Comparison of ENCODE assay signal across 26 mouse cellular contexts in the genomic region with DNA sequence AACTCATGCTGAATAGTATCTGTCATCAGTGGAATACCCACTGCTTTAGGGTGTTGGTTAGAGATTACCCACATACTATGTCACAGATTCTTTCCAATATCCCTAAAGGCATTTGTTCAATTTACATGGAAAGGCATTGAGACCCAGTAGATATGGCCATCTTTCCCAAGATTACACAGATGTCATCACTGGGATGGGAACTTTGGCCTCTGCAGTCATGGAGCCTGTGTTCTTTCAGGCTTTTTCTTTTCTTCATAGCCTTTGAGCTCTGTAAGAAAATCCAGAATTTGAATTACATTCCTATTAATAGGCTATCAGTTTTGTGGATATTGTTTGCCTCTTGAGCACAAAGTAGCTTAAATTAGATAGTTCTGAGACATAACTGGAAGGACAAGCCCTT. TPM values are rescaled to one million over a fixed set of nuclear protein-coding genes. Genes with fewer than 3 reads are reported as not detected.
A peak's percentile ranks its signal among the peaks of the same experiment; 100 is the strongest.
DNase-seq lines count a peak whose midpoint lies in the region; ATAC-seq and TF ChIP-seq lines count a peak whose summit lies in the region.
"Had no signal": no experiment of that assay in that cellular context is flagged by ENCODE, and none has a peak within 500 bp of the region (broad histone marks: within the 10 kb centered on the region; RNA-seq: fewer than 3 reads in every experiment).

No protein-coding gene starts in this region.

- no peaks in the 10 kb centered on the region for H3K27me3 ChIP-seq in intestine, embryonic 15.5 days (replicated peaks)
- no peaks in the 10 kb centered on the region for H3K27me3 ChIP-seq in intestine, embryonic 16.5 days (replicated peaks; ENCODE audit: control insufficient read depth, insufficient read depth, low read length)
- H3K27me3 ChIP-seq in kidney, postnatal 0 days (ENCODE audit: insufficient read depth, low read length), result no peaks in the 10 kb centered on the region
- no peaks in the 10 kb centered on the region for H3K27me3 ChIP-seq in lung, embryonic 15.5 days
- no peaks in the 10 kb centered on the region for H3K27me3 ChIP-seq in stomach, embryonic 16.5 days (ENCODE audit: control insufficient read depth, insufficient read depth, low read length)
- H3K27me3 ChIP-seq: heart, embryonic 12.5 days; hindbrain, embryonic 13.5 days; limb, embryonic 12.5 days; liver, embryonic 13.5 days; neural tube, embryonic 12.5 days had no signal

- H3K9ac ChIP-seq in intestine, embryonic 15.5 days, result no peak overlapping the region
- no peak overlapping the region for H3K9ac ChIP-seq in intestine, embryonic 16.5 days (ENCODE audit: low read depth, low read length)
- H3K9ac ChIP-seq in kidney, postnatal 0 days (ENCODE audit: low read depth, low read length), result no peak overlapping the region
- H3K9ac ChIP-seq in lung, embryonic 15.5 days, result no peak overlapping the region
- no peak overlapping the region for H3K9ac ChIP-seq in stomach, embryonic 16.5 days (ENCODE audit: low read length)
- H3K9ac ChIP-seq: heart, embryonic 12.5 days; hindbrain, embryonic 13.5 days; limb, embryonic 12.5 days; liver, embryonic 13.5 days; neural tube, embryonic 12.5 days had no signal

- H3K4me2 ChIP-seq in intestine, embryonic 15.5 days (replicated peaks), result no peak overlapping the region
- H3K4me2 ChIP-seq in intestine, embryonic 16.5 days (ENCODE audit: low read depth, low read length), result no peak overlapping the region
- H3K4me2 ChIP-seq in kidney, postnatal 0 days (ENCODE audit: low read length), result no peak overlapping the region
- H3K4me2 ChIP-seq in lung, embryonic 15.5 days, result no peak overlapping the region
- H3K4me2 ChIP-seq in stomach, embryonic 16.5 days (ENCODE audit: low read depth, low read length), result no peak overlapping the region
- H3K4me2 ChIP-seq: heart, embryonic 12.5 days; hindbrain, embryonic 13.5 days; limb, embryonic 12.5 days; liver, embryonic 13.5 days; midbrain, embryonic 11.5 days; neural tube, embryonic 12.5 days had no signal

- H3K27ac ChIP-seq in intestine, embryonic 15.5 days, result no peak overlapping the region
- H3K27ac ChIP-seq in intestine, embryonic 16.5 days (ENCODE audit: low read length), result no peak overlapping the region
- H3K27ac ChIP-seq in kidney, postnatal 0 days, result peak overlapping the region; percentile 70; the same call in 1 of the 2 replicates
- H3K27ac ChIP-seq in lung, embryonic 15.5 days, result peak overlapping the region; percentile 58
- peak overlapping the region; percentile 55 for H3K27ac ChIP-seq in stomach, embryonic 16.5 days (ENCODE audit: low read length)
- H3K27ac ChIP-seq: gastrocnemius, adult 2 months; heart, adult 2 months; hindbrain, embryonic 13.5 days; limb, embryonic 12.5 days; liver, embryonic 13.5 days; neural tube, embryonic 12.5 days had no signal

- no peak for DNase-seq in kidney, postnatal 0 days (ENCODE audit: low spot score)
- no peak for DNase-seq in kidney, postnatal 14 days
- no peak for DNase-seq in lung, postnatal 4 days
- DNase-seq in right cerebral cortex, postnatal 4 days, result no peak
- DNase-seq: adrenal gland, adult 8-10 months; cerebellum, adult 2 months; cerebellum, postnatal 14 days; gastrocnemius, adult 2 months; liver, embryonic 13.5 days; lung, postnatal 10 days; right cerebral cortex, adult 18-20 months; thymus, adult 2 months; thymus, postnatal 36 days had no signal

- H3K9me3 ChIP-seq in intestine, embryonic 15.5 days, result no peaks in the 10 kb centered on the region
- no peaks in the 10 kb centered on the region for H3K9me3 ChIP-seq in intestine, embryonic 16.5 days (ENCODE audit: control insufficient read depth, low read length)
- no peaks in the 10 kb centered on the region for H3K9me3 ChIP-seq in kidney, postnatal 0 days (replicated peaks; ENCODE audit: low read length)
- no peaks in the 10 kb centered on the region for H3K9me3 ChIP-seq in lung, embryonic 15.5 days
- H3K9me3 ChIP-seq in stomach, embryonic 16.5 days (replicated peaks; ENCODE audit: control insufficient read depth, low read length), result no peaks in the 10 kb centered on the region
- H3K9me3 ChIP-seq: heart, embryonic 12.5 days; hindbrain, embryonic 13.5 days; limb, embryonic 12.5 days; liver, embryonic 13.5 days; neural tube, embryonic 12.5 days had no signal

- no peak overlapping the region for H3K4me3 ChIP-seq in intestine, embryonic 15.5 days (replicated peaks)
- H3K4me3 ChIP-seq in intestine, embryonic 16.5 days (ENCODE audit: low read length), result no peak overlapping the region
- no peak overlapping the region for H3K4me3 ChIP-seq in kidney, postnatal 0 days (replicated peaks; ENCODE audit: low read depth, low read length)
- no peak overlapping the region for H3K4me3 ChIP-seq in lung, embryonic 15.5 days
- H3K4me3 ChIP-seq in stomach, embryonic 16.5 days (replicated peaks; ENCODE audit: low read length), result no peak overlapping the region
- H3K4me3 ChIP-seq: erythroblast, embryonic 14.5 days; gastrocnemius, adult 2 months; heart, adult 2 months; heart, embryonic 12.5 days; hindbrain, embryonic 13.5 days; limb, embryonic 12.5 days; liver, embryonic 13.5 days; myocyte; neural tube, embryonic 12.5 days had no signal

- no peaks in the 10 kb centered on the region for H3K36me3 ChIP-seq in intestine, embryonic 15.5 days
- H3K36me3 ChIP-seq in intestine, embryonic 16.5 days (ENCODE audit: control insufficient read depth, insufficient read depth, low read length), result no peaks in the 10 kb centered on the region
- no peaks in the 10 kb centered on the region for H3K36me3 ChIP-seq in kidney, postnatal 0 days (ENCODE audit: insufficient read depth, low read length)
- no peaks in the 10 kb centered on the region for H3K36me3 ChIP-seq in lung, embryonic 15.5 days
- H3K36me3 ChIP-seq in stomach, embryonic 16.5 days (ENCODE audit: control insufficient read depth, insufficient read depth, low read length), result no peaks in the 10 kb centered on the region
- H3K36me3 ChIP-seq: heart, embryonic 12.5 days; hindbrain, embryonic 13.5 days; limb, embryonic 12.5 days; liver, embryonic 13.5 days; neural tube, embryonic 12.5 days had no signal

- no peaks in the 10 kb centered on the region for H3K4me1 ChIP-seq in intestine, embryonic 15.5 days (replicated peaks)
- H3K4me1 ChIP-seq in intestine, embryonic 16.5 days (ENCODE audit: control insufficient read depth, insufficient read depth, low read length), result peaks cover 5% of the 10 kb centered on the region; the same call in 1 of the 2 replicates
- H3K4me1 ChIP-seq in kidney, postnatal 0 days (replicated peaks; ENCODE audit: insufficient read depth, low read length), result 0 out of 2 replicates have a peak, but pooled peaks cover 3% of the 10 kb centered on the region
- no peaks in the 10 kb centered on the region for H3K4me1 ChIP-seq in lung, embryonic 15.5 days
- H3K4me1 ChIP-seq in stomach, embryonic 16.5 days (ENCODE audit: control insufficient read depth, insufficient read depth, low read length), result no peaks in the 10 kb centered on the region
- H3K4me1 ChIP-seq: hindbrain, embryonic 13.5 days; limb, embryonic 12.5 days; liver, embryonic 13.5 days; neural tube, embryonic 12.5 days had no signal

- no peak for TF ChIP-seq CTCF in kidney, postnatal 0 days (IDR thresholded peaks at IDR 0.05; ENCODE audit: low read depth)

- peak; percentile 24 for ATAC-seq in intestine, embryonic 15.5 days
- ATAC-seq in intestine, embryonic 16.5 days, result no peak
- no peak for ATAC-seq in kidney, postnatal 0 days (replicated peaks; ENCODE audit: low FRiP score, low read depth)
- ATAC-seq in lung, embryonic 15.5 days (ENCODE audit: borderline replicate concordance, extremely low read depth, low FRiP score, low TSS enrichment), result no peak
- ATAC-seq in stomach, embryonic 16.5 days (ENCODE audit: insufficient read depth, low FRiP score), result no peak
- ATAC-seq: forebrain, embryonic 16.5 days had no signal

RNA-seq across cellular contexts. Expression of gene Shcbp1, which starts 59.2 kb away (rescaled TPM):
- 58.7 and 69.6 TPM in 2 replicates for polyA plus RNA-seq in intestine, embryonic 15.5 days (2015; fragmentation: Nextera tagmentation; extraction: Ambion mirVana)
- 47.6 and 58.1 TPM in 2 replicates for polyA plus RNA-seq in intestine, embryonic 16.5 days (2015; fragmentation: Nextera tagmentation; extraction: Ambion mirVana)
- 33.4 and 36.6 TPM in 2 replicates for polyA plus RNA-seq in kidney, postnatal 0 days (2015; fragmentation: Nextera tagmentation; extraction: Ambion mirVana)
- polyA plus RNA-seq in lung, embryonic 15.5 days (2015; fragmentation: Nextera tagmentation; extraction: Ambion mirVana), result 98.0 and 99.3 TPM in 2 replicates
- 58.4 and 60.9 TPM in 2 replicates for polyA plus RNA-seq in stomach, embryonic 16.5 days (2015; fragmentation: Nextera tagmentation; extraction: Ambion mirVana)

Comparison
In these comparisons a context has a peak if more than half of its experiments do, and no peak if none do; other contexts are left out.
1. H3K27ac ChIP-seq: peak in kidney, postnatal 0 days (single experiment), lung, embryonic 15.5 days (single experiment) and stomach, embryonic 16.5 days (single experiment); none in intestine, embryonic 15.5 days (single experiment) and intestine, embryonic 16.5 days (single experiment).